Mouse (Mus musculus) gastrocnemius, postnatal 14 days (tissue): ENCODE measurements around the gene Gm340. TPM values are rescaled to one million over a fixed set of nuclear protein-coding genes. Genes with fewer than 3 reads are reported as not detected.
A peak's percentile ranks its signal among the peaks of the same experiment; 100 is the strongest.

ENCODE experiments used
- DNase-seq: peaks from one replicate; pipeline ENCODE4 v3.0.0; 2021; ENCODE audit warnings: mixed read lengths
- intact Hi-C: fragments of 180-260 bp; cut with DNase I; formaldehyde crosslinking; loops from one replicate; pipeline ENCODE4 v1.15.1; 2025; ENCODE audit warnings: low total_unique reads
- long read RNA-seq, 2 experiments: library from polyadenylated mRNA; stranded (forward); transcript quantifications; one replicate each; pipeline ENCODE4 v2.0.0; 2021
- total RNA-seq, 2 experiments: library from RNA; stranded (reverse); gene quantifications; 2 replicates each; pipeline ENCODE4 v1.2.3; 2021

Gm340 gene
- 1 to 10 TPM; 6.1 to 7.7 TPM for total RNA-seq
- long read RNA-seq, experiment 1, result 0 reads
- long read RNA-seq, experiment 2, result 0 reads

DNA sequence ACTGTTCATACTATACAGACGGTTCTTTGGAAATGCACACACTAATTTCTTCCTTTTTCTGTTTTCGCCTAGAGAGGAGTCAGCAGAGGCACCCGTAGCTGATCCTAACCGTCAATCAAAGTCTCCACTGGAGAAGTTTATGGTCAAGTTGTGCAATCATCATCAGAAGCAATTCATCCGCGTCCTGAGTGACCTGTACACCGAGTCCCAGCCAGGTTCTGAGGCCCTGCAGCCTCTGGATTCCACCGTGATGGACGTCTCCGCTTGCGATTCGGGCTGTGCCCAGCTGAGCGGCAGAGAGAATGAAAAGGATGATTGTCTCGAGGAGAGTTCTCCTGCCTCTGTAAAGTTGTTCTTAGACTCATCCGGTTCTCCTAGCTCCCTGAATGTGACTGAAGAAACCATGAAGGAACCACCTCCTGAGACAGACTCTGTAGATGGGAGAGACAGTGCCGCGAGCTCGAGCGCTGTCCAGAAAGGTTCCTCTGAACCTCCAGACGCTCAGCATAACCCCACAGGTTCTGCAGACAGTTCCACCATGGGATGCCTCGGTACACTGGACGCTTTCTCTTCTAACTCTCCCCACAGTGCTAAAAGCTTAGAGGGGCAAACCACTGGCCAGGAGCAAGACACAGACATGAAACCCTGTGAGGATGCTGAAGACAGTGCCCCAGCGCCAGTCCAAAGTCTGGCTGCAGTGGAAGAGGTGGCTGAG, at the start of gene Gm340:
TSS of gene Gm340 (plus strand) at position 665 of the 715 bp plus-strand sequence.
- DNase-seq, result no peak
- intact Hi-C loops, result no loop called here

DNA sequence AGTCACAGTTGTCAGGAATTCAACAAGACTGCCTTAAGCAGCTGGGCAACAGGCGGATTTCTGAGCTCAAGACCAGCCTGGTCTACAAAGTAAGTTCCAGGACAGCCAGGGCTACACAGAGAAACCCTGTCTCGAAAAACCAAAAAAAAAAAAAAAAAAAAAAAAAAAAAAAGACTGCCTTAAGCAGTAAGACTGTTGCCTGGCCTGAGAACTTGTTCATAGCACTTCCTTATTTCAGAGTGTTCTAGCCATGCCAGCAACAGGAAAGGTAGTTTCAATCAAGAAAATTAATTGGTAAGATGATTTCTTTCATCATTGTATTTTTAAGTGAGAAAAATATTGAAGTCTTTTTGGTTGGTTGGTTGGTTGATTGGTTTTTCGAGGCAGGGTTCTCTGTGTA, 48.1 kb upstream of the Gm340 start:
- no peak for DNase-seq
- intact Hi-C loops, result no loop called here

DNA sequence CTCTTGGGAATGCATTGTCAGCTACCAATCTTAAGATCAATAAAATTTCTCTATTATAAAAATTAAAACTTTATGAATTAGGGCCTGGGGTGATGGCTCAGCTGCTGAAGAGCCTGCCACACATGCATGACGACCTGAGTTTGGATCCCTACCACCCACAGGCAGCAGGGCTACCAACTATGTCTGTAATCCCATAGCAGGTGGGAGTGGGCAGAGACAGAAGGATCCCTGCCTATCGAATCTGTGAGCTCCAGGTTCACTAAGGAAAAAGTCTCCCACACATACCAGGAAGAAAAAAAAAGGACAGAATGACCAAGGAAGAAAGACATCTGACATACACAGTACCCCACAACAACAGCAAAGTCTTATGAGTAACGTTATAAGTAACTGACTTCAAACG, 25.2 kb upstream of the Gm340 start:
- intact Hi-C loops, result no loop called here
- no peak for DNase-seq

DNA sequence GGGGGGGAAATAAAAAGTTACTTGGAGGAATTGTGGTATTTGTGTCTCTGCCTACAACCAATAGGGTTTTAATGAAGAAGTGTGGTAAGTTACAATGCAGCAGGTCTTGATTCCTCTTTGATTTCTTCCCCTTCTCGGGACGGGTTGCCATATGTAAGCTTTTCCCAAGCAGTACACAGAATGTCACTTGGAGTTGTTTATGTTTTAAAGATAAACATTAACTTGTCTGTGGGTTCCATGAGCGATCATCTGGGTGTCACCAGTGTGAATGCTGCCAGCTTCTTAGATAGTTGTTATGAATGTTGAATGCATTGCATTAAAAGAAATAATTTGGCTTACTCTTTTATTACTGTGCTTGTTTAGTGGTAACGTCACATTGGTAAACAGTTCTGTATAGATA, 24.7 kb upstream of the Gm340 start:
- no peak for DNase-seq
- intact Hi-C loops, result no loop called here

DNA sequence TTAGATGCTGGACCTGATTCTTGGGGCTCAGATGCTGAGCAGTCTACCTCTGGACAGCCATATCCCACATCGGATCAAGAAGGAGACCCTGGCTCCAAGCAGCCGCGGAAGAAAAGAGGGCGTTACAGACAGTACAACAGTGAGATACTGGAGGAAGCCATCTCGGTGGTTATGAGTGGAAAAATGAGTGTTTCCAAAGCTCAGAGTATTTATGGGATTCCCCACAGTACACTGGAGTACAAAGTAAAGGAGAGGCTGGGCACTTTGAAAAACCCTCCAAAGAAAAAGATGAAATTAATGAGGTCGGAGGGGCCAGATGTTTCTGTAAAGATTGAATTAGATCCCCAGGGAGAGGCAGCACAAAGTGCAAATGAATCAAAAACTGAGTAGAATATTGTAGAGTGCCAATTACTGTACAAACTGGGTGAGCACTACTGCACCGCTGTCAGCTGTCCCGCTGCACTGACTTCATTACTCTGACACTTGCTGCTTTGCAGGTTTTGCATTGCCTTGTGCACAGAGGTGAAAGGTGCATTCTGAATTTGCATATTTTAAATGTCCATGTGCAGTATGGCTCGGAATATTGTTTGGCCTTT, 23.2 kb upstream of the Gm340 start:
- DNase-seq, result no peak
- intact Hi-C loops, result no loop called here

DNA sequence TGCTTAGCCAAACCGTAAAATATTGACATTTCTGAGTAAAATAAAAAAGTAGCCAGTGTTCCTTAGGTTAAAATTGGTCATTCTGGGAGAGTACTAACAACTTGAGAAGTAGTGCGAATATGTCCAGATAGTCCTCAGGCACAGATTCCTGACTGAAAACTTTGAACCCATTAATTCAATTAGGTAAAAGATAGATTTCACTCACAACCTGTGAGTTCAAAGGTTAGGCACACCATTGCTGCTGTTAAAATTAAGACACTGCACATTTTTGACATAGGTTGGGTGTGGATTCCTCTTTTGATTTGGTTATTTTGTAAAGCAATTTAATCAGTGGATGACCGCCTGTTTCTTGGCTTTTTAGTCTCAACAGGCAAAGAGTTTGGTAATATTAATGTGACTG, 21.3 kb upstream of the Gm340 start:
- intact Hi-C loops, result no loop called here
- DNase-seq, result no peak

DNA sequence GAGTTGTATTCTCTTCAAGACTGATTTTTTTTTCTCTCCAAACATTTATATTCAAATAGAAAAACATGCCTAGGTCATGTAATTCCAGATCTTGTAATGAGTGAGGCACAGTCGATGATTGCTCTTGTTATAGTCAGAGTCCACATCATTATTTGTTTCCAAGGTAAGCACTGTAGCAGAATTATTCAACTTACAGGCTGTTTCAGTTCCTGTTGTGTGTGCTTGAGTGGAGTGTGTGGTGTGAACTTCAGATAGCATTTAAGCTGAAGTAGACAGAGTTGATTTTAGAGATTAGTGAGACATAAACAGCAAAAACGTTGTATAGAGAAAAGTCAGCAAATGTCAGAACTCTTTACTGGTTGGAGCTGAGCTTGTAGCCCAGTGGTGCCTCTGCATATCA, 13.4 kb upstream of the Gm340 start:
- no peak for DNase-seq
- intact Hi-C loops, result no loop called here

DNA sequence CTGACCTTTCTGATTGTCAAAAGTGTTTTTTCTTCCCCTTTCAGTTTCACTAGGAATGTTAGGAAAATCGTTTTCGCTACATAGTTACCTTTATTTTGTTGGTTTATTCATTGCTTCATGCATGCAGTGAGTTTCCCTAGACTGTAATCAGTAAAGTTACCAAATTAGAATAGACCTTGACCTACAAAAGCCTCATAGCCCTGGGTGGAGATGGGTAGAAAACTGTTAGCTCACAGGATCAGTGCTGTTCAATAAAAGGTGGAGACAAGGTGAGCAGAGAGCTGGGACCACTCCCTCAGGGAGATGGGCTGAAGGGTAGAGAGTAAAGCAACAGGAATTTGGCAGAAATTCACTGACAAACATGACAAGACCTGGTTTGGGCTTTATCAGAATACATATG, 8.5 kb upstream of the Gm340 start:
- no peak for DNase-seq
- intact Hi-C loops, result no loop called here

DNA sequence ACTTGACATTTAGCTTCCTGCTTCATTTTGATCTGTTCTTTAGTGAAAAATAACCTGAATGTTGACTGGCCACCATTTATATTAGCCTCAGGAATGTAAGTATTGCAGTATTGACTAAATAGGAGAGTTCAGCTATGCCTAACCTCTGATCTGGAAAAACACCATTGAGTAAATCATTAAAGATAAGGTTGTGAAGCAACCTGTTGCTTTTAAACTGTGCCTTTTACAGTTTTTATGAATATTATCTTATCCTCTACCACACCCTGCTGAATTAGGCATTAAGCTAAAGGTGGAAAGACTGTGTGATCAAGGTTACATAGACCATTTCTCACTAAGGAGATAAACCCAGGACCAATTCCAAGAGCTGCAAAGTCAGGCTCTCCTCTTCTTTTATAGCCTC, 4.6 kb upstream of the Gm340 start:
- no peak for DNase-seq
- intact Hi-C loops, result no loop called here

DNA sequence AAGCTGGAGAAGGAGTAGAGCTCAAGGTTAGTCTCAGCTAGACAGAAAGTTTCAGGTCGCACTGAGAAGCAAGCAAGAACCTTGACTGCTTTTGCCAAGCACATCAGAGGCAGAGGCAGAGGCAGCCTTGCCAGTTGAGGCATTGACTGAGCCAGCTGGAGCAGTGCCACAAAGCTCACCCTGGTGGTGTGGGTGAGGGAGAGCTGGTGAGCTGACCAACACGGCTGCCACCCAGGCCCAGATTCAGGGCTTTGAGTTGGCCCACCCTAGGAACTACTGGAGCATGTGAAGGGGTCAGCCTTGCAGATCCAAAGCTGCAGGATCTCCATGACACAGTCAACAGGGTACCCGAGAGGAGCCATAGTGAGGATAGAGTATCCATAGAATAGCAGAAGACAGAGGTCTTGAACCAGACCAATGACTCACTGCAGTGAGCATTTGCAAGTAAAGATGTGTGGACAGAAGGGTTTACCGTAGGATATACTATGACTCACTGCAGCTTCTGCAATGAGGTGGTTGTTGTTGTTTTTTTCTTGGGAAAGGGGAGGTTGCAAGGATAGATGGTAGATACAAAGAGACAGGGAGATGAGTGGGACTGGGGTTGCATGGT, 2.8 kb upstream of the Gm340 start:
- DNase-seq, result peak; percentile 36
- intact Hi-C loops, result no loop called here

DNA sequence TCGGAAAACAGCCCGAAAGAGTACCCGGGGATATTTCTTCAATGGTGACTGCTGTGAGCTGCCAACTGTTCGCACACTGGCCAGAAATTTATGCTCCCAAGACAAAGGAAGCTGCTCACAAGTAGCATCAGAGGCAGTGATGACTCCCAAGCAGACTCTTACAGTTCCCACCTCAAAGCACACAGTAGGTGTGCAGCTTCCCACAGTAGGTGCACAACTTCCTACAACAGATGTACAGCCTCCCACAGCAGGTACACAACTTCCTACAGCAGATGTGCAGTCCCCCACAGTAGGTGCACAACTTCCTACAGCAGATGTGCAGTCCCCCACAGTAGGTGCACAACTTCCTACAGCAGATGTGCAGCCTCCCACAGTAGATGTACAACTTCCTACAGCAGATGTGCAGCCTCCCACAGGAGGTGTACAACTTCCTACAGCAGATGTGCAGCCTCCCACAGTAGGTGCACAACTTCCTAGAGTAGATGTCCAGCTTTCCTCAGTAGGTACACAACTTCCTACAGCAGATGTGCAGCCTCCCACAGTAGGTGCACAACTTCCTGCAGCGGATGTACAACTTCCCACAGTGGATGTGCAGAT, 846 bp downstream of the Gm340 start:
- intact Hi-C loops, result no loop called here
- no peak for DNase-seq

DNA sequence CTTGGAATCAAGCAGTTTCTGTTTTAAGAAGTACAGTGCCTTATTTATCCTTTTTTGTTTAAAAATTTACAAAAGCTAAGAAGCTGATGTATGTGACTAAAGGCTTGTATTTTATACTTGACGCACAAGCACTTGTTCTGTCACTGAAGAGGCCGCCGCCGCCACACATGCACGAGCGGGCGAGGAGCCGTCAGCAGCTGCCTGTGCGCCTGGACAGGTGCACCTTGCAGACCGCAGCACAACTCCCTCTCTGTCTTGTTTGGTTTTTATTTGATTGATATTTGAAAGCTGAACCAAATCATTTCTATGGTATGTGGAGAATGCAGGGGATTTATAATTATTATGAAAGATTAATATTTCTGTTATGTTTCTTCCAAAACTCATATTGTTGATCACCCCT, 4.6 kb downstream of the Gm340 start:
- intact Hi-C loops, result no loop called here
- DNase-seq, result no peak

DNA sequence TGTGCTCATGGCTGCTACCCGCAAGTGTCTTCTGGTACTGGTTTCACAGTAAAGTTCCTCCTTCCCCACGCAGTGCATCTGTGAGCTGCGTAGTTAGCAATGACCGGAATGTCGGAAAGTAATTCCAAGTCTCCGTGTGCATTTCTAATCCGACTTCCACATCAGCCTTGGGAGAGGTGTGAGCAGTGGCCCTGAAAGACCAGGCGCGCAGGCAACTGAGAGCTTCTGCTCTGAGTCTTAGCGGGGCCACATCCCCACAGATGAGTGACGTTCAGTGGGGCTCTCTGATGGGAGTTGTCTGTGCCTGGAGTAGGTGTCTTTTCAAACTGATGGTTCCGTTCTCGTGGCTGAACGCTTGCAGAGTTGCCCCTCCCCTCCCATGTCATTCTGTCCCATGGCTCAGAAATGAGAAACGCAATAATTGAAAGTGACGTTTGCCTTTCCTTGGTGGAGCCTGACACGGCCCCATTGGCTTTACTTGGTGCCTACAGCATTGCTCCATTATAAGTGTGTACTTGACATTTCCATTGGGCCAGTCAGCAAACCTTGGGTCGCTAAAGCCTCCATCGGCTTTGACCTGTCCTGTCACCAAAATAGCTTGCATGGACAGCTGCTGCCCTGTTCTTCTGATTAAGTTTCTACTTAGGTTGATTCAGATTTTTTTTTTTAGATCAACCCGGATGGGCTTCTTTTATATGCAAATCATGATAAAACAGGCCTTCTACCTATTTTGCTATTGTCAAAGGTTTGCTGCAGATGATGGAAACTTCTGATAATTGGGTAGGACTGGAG, 5.5 kb downstream of the Gm340 start:
- intact Hi-C loops, result no loop called here
- no peak for DNase-seq

DNA sequence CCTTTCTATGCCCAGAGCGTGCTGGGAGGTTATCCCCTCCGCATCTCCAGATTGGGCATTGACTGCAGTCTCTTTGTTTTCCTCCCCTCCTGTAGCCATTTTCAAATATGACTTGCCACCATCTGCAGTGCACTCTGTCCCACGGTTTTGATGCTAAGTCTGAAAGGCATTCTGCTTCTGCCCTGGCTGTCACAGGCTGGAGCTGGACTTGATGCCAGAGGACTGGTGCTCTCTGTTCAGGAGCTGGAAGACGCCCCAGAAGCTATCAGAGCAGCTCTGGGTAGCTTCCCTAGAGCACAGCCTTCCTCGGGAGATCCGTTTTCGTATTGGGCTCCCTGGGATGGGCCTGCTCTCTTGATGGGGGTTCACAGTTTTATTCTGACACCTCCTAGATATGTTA, 6.9 kb downstream of the Gm340 start:
- no peak for DNase-seq
- intact Hi-C loops, result no loop called here

DNA sequence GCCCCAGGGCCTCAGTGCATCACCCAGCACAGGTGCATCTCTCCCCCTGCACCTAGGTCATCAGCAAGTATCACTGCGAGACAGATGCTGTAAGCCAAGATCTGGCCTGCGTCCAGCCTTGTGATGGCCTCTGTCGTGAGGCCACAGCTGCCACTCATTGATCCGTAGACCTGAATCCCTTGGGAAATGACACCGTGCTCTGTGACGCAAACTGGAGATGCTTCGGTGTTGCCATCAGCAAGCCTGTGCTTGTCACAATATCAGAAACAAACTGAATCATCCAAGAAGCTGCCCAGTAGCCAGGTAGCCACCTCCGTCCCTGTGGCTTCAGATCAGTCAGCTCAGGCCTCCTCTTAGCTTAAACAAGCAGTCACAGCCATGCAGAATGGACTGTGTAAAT, 7.5 kb downstream of the Gm340 start:
- DNase-seq, result no peak
- intact Hi-C loops, result no loop called here

DNA sequence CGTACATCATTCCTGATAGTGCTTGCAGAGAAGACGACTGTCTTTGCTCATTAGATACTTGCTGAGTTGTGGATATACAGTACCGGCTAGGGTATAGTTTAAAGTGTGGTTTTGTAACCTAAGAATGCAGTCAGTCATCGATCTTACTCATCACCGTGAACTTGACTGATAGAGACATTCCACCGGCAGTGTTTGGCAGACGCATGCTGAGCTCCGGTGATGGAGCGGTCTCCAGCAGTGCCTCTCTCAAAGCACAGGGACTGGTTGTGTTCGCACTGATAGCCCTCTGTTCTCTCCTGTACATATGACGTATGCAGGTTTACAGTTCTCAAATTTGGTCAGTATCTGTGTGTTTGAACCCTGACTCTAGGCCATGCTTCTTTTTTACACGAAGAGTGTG, 9.6 kb downstream of the Gm340 start:
- no peak for DNase-seq
- intact Hi-C loops, result no loop called here

DNA sequence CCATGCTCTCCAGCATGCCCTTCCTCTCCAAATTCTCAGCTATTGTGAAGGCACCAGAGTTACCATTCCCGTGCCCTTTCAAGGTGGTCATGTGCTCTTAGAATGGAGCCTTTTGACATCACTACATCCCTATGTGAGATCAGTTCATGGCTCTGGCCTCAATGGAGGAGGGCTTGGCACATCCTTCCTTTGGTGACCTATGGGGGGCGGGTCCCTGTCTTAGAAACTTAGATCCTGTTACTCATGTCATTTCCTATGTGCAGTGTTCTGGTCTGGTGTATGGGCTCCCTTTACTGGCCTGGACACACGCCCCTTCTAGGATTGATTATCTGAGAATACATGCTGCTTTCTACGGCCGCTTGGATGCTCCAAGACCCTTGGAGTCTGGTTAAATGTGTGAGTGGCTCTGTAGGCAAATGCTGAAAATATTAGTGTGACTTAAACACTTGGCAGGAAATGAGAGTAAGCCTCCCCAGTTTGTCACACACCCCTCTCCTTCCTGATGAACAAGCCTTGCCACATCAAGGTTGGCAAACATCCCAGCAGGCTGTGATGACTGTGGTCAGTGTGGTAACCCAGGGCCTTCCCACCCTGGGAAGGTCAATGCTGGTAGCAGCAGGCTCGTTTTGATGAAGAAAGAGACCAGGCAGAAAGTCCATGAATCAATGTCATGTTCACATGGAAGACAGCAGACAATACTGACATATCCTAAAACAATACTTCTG, 15.2 kb downstream of the Gm340 start:
- peak; percentile 41 for DNase-seq
- intact Hi-C loops, result no loop called here

DNA sequence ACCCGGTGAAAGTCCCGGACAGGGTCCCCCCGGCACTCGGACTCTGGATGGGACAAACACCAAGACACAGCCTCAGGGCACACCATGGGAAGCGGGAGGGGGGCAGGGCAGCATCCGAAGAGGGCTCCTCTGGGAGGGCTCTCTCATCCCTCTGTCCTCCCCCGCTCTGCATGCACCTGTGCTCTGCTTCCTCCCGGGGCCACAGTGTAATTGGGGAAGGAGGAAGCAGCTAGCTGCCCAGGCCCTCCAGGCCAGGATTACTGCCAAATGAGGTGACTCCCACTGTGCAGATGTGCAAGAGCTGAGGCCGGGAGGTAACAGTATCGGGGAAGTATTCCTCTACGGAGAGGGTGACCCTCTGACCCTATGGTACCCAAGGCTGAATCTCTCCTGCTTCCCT, 18.5 kb downstream of the Gm340 start:
- intact Hi-C loops, result no loop called here
- no peak for DNase-seq

DNA sequence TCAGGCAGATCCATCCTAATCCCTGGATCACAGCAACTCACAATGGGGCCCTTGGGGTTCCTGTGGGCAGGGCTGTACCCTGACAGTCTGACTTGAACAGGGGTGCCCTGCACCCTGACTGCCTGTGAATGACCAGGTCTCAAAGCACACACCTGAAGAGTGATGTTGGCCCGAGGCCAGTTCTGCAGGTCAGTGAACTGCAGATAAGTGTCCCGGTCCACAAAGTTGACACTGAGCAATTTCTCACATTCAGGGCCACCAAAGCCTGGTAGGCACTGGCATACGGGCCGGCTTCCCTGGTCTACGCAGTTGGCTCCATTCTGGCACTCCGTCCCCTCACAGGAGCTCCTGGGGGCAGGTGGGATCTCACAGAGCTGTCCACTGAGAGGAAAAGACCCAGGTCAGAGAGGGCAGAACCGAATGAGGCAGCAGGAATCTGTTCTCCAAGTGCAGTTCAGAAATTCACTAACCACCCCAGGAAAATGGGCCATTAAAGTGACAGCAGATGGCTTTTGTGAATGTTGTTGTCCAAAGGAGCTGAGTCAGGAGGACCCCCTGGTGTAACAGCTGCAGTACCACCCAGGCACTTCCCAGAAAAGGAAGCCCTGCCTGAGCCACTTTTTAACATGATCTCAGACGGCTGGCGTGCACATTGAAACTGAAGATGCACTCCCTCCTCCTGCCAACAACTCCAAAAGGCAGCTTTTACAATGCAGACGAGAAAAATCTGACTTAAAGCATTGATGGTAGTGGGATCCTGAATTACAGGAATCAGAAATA, 24.2 kb downstream of the Gm340 start:
- intact Hi-C loops, result no loop called here
- DNase-seq, result peak; percentile 35
